Mouse (Mus musculus) ES-E14 (cell line): ENCODE data around the gene Tmem120b. TPM values are rescaled to one million over a fixed set of nuclear protein-coding genes. Genes with fewer than 3 reads are reported as not detected.

Source experiments
- DNase-seq: peaks from one replicate; pipeline ENCODE4 v3.0.0-alpha.2; 2013; ENCODE audit warnings: low read depth, low spot score
- H3K27ac ChIP-seq: 2 replicates; pipeline ENCODE4 v1.5.1; 2012; ENCODE audit warnings: low read depth, mild to moderate bottlenecking, low read length, moderate library complexity, mixed read lengths; ENCODE audit not compliant: poor library complexity, insufficient read depth, severe bottlenecking
- H3K36me3 ChIP-seq: 2 replicates; pipeline ENCODE4 v1.6.1; 2012; ENCODE audit warnings: mild to moderate bottlenecking, low read length, moderate library complexity, mixed read lengths; ENCODE audit not compliant: control insufficient read depth, poor library complexity, insufficient read depth, severe bottlenecking
- H3K4me1 ChIP-seq, 2 experiments: fragments of 150-350 bp in 1 of 2; sonication (generic) in 1 of 2; 2 replicates each; pipeline ENCODE4 v1.6.1; 2012; ENCODE audit warnings: low read length in 2 of 2, mild to moderate bottlenecking in 1 of 2, mixed read lengths in 1 of 2; ENCODE audit not compliant: control insufficient read depth in 2 of 2, insufficient read depth in 2 of 2, poor library complexity in 1 of 2
- H3K4me3 ChIP-seq, 2 experiments: fragments of 150-350 bp in 1 of 2; sonication (generic) in 1 of 2; 2 replicates each; pipeline ENCODE4 v1.5.1; 2012; ENCODE audit warnings: low read length in 2 of 2, low read depth in 1 of 2, mild to moderate bottlenecking in 1 of 2, mixed read lengths in 1 of 2; ENCODE audit not compliant: insufficient read depth in 1 of 2, poor library complexity in 1 of 2, severe bottlenecking in 1 of 2
- H3K9ac ChIP-seq: 2 replicates; pipeline ENCODE4 v1.6.1; 2012; ENCODE audit warnings: low read depth, mild to moderate bottlenecking, low read length, mixed read lengths; ENCODE audit not compliant: poor library complexity, insufficient read depth, severe bottlenecking
- H3K9me3 ChIP-seq: fragments of 150-350 bp; sonication (generic); 2 replicates; pipeline ENCODE4 v1.6.1; 2012; ENCODE audit warnings: low read depth, mild to moderate bottlenecking, low read length; ENCODE audit not compliant: control insufficient read depth, insufficient read depth
- CHD2 ChIP-seq: IDR thresholded peaks from 2 replicates; pipeline ENCODE4 v1.6.1; 2014; ENCODE audit warnings: mild to moderate bottlenecking, low read depth, low read length, inconsistent platforms
- HCFC1 ChIP-seq: IDR thresholded peaks from 2 replicates; pipeline ENCODE4 v1.6.1; 2012; ENCODE audit warnings: low read length, inconsistent platforms, borderline replicate concordance; ENCODE audit not compliant: insufficient read depth
- MAFK ChIP-seq: IDR thresholded peaks from 2 replicates; pipeline ENCODE4 v1.6.1; 2014; ENCODE audit warnings: mild to moderate bottlenecking, low read depth, low read length, inconsistent platforms; ENCODE audit not compliant: insufficient read depth
- ZC3H11A ChIP-seq: IDR thresholded peaks from 2 replicates; pipeline ENCODE4 v1.6.1; 2012; ENCODE audit warnings: low read depth, mild to moderate bottlenecking, inconsistent platforms, low read length, borderline replicate concordance
- ZNF384 ChIP-seq: IDR thresholded peaks from 2 replicates; pipeline ENCODE4 v1.6.1; 2012; ENCODE audit warnings: low read depth, low read length, inconsistent platforms
- in situ Hi-C, 2 experiments: fragments of 600-800 bp; cut with MboI; formaldehyde crosslinking; loops; one replicate each; pipeline ENCODE4 v1.15.1; 2025; ENCODE audit warnings: low sequenced_read_pairs in 2 of 2, inconsistent platforms in 1 of 2; ENCODE audit not compliant: unreplicated experiment in 2 of 2
- total RNA-seq: library from RNA; depleted of rRNA; stranded (reverse); fragments of 300-350 nt; gene quantifications from 2 replicates; pipeline ENCODE4 v1.2.3, GENCODE M21; 2012; rRNA removed

The Tmem120b gene
- total RNA-seq, 1 experiment = 21.9 TPM

DNA sequence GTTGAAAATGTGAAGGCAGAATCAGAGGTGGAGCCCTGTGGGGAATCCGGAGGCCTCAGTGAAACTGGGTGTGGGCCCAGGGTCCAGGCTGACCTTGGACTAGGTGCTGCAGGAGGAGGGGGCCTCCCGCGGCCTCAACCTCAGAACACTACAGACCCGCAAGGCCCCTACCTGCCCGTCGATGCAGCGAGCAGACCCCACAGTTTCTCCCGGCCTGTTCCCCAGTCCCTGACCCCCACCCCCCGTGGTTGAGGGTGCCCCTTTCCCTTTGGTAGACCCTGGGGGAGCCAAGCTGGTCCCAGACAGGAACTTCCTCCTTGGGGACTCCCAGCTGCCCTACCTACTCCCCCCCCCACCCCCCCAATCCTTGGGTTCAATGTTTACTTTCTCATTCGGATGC, 98.2 kb downstream of the Tmem120b start:
- TF ChIP-seq ZNF384 (no peak), ZC3H11A (no peak), MAFK (no peak), CHD2 (no peak), HCFC1 (no peak)
- Histone ChIP-seq H3K4me1 (peaks cover 9 to 34% of the 10 kb centered on the region in 2 experiments; a peak in 3 of 4 replicates), H3K9me3 (no peaks in the 10 kb centered on the region), H3K4me3 (no peak overlapping the region), H3K9ac (no peak overlapping the region), H3K36me3 (peaks cover 35% of the 10 kb centered on the region), H3K27ac (no peak overlapping the region)
- DNase-seq = no peak
- in situ Hi-C loops = loop anchor here in 1 of 2 experiments (5.0 kb wide), 1 partner anchor 34 kb away; the partner anchor contains the start of gene Rhof

Other genes starting within 250 kb of the Tmem120b start
- 285 and 344 TPM in 2 replicates for gene Anapc5, start 247.1 kb upstream of the Tmem120b start, total RNA-seq
- 22.0 and 26.1 TPM in 2 replicates for gene Rnf34, start 218.4 kb upstream of the Tmem120b start, total RNA-seq
- gene Kdm2b, start 78.6 kb upstream of the Tmem120b start, total RNA-seq = 66.1 and 68.6 TPM in 2 replicates
- gene Orai1, start 53.3 kb upstream of the Tmem120b start, total RNA-seq = 20.0 and 33.4 TPM in 2 replicates
- 0.62 and 0.63 TPM in 2 replicates for gene Morn3, start 21.4 kb upstream of the Tmem120b start, total RNA-seq
- gene Rhof, start 64.3 kb downstream of the Tmem120b start, total RNA-seq = 2.3 and 2.5 TPM in 2 replicates
- gene Setd1b, start 73.8 kb downstream of the Tmem120b start, total RNA-seq = 7.6 and 9.8 TPM in 2 replicates
- 22.9 and 27.0 TPM in 2 replicates for gene Psmd9, start 101.0 kb downstream of the Tmem120b start, total RNA-seq
- not detected in 2 replicates for gene Hpd, start 114.3 kb downstream of the Tmem120b start, total RNA-seq
- 0.36 and 0.42 TPM in 2 replicates for gene Wdr66, start 183.7 kb downstream of the Tmem120b start, total RNA-seq